Mouse (Mus musculus): ENCODE measurements around the gene Leng8. TPM values are rescaled to one million over a fixed set of nuclear protein-coding genes. Genes with fewer than 3 reads are reported as not detected.
A peak's percentile ranks its signal among the peaks of the same experiment; 100 is the strongest.

The Leng8 gene
- polyA plus RNA-seq, 1 experiment from 2014 or later = 23.4 TPM

- Histone ChIP-seq H3K27ac (ENCODE audit: low read length) (no peak overlapping the region), H3K9me3 (replicated peaks; ENCODE audit: control insufficient read depth, low read length) (no peaks in the 10 kb centered on the region), H3K9ac (ENCODE audit: low read depth, low read length) (no peak overlapping the region), H3K4me2 (ENCODE audit: low read depth, low read length) (no peak overlapping the region), H3K36me3 (ENCODE audit: control insufficient read depth, insufficient read depth) (peaks cover 86% of the 10 kb centered on the region), H3K4me1 (ENCODE audit: control insufficient read depth, low read depth, low read length) (peaks cover 25% of the 10 kb centered on the region), H3K4me3 (ENCODE audit: low read depth, low read length) (no peak overlapping the region), H3K27me3 (ENCODE audit: control insufficient read depth, insufficient read depth, low read depth, low read length) (no peaks in the 10 kb centered on the region)
- 93% methylated on average over 13 of the region's 13 CpGs for WGBS (ENCODE audit: insufficient replicate concordance)
- no peak for ATAC-seq (ENCODE audit: low read depth)
Observed at GRCm38 (mm10) chr7:4144046-4144445, 7.2 kb downstream of the Leng8 start.

- 89% methylated on average over 20 of the region's 20 CpGs for WGBS (ENCODE audit: insufficient replicate concordance)
- Histone ChIP-seq H3K27ac (ENCODE audit: low read length) (no peak overlapping the region), H3K9ac (ENCODE audit: low read depth, low read length) (no peak overlapping the region), H3K9me3 (replicated peaks; ENCODE audit: control insufficient read depth, low read length) (no peaks in the 10 kb centered on the region), H3K4me1 (ENCODE audit: control insufficient read depth, low read depth, low read length) (peaks cover 27% of the 10 kb centered on the region), H3K4me2 (ENCODE audit: low read depth, low read length) (no peak overlapping the region), H3K27me3 (ENCODE audit: control insufficient read depth, insufficient read depth, low read depth, low read length) (no peaks in the 10 kb centered on the region), H3K36me3 (ENCODE audit: control insufficient read depth, insufficient read depth) (peaks cover 77% of the 10 kb centered on the region), H3K4me3 (ENCODE audit: low read depth, low read length) (no peak overlapping the region)
- no peak for ATAC-seq (ENCODE audit: low read depth)
Observed at GRCm38 (mm10) chr7:4144766-4145551, 8.1 kb downstream of the Leng8 start.

- Histone ChIP-seq H3K27me3 (ENCODE audit: control insufficient read depth, insufficient read depth, low read depth, low read length) (no peaks in the 10 kb centered on the region), H3K9me3 (replicated peaks; ENCODE audit: control insufficient read depth, low read length) (no peaks in the 10 kb centered on the region), H3K9ac (ENCODE audit: low read depth, low read length) (no peak overlapping the region), H3K4me2 (ENCODE audit: low read depth, low read length) (no peak overlapping the region), H3K36me3 (ENCODE audit: control insufficient read depth, insufficient read depth) (peaks cover 70% of the 10 kb centered on the region), H3K27ac (ENCODE audit: low read length) (no peak overlapping the region), H3K4me1 (ENCODE audit: control insufficient read depth, low read depth, low read length) (peaks cover 34% of the 10 kb centered on the region), H3K4me3 (ENCODE audit: low read depth, low read length) (no peak overlapping the region)
- 67% methylated on average over 6 of the region's 6 CpGs for WGBS (ENCODE audit: insufficient replicate concordance)
- no peak for ATAC-seq (ENCODE audit: low read depth)
Observed at GRCm38 (mm10) chr7:4145552-4146190, 8.8 kb downstream of the Leng8 start.

GRCm38 (mm10) chr7:4146241-4147180 lies 9.7 kb downstream of the Leng8 start:
- Histone ChIP-seq H3K36me3 (ENCODE audit: control insufficient read depth, insufficient read depth) (peaks cover 61% of the 10 kb centered on the region), H3K4me1 (ENCODE audit: control insufficient read depth, low read depth, low read length) (peaks cover 42% of the 10 kb centered on the region), H3K9me3 (replicated peaks; ENCODE audit: control insufficient read depth, low read length) (no peaks in the 10 kb centered on the region), H3K9ac (ENCODE audit: low read depth, low read length) (no peak overlapping the region), H3K27ac (ENCODE audit: low read length) (no peak overlapping the region), H3K4me3 (ENCODE audit: low read depth, low read length) (no peak overlapping the region), H3K4me2 (ENCODE audit: low read depth, low read length) (no peak overlapping the region), H3K27me3 (ENCODE audit: control insufficient read depth, insufficient read depth, low read depth, low read length) (peaks cover 2% of the 10 kb centered on the region; the same call in 1 of the 2 replicates)
- ATAC-seq (ENCODE audit: low read depth) = no peak
- 81% methylated on average over 23 of the region's 23 CpGs for WGBS (ENCODE audit: insufficient replicate concordance)

- WGBS (ENCODE audit: insufficient replicate concordance) = 66% methylated on average over 20 of the region's 20 CpGs
- no peak for ATAC-seq (ENCODE audit: low read depth)
- no peak overlapping the region for H3K4me2 ChIP-seq (ENCODE audit: low read depth, low read length)
Observed at GRCm38 (mm10) chr7:4147371-4147770, 10.5 kb downstream of the Leng8 start.

GRCm38 (mm10) chr7:4147836-4148235 lies 11.0 kb downstream of the Leng8 start:
- Histone ChIP-seq H3K27me3 (ENCODE audit: control insufficient read depth, insufficient read depth, low read depth, low read length) (peaks cover 4% of the 10 kb centered on the region; the same call in 1 of the 2 replicates), H3K9ac (ENCODE audit: low read depth, low read length) (no peak overlapping the region), H3K4me2 (ENCODE audit: low read depth, low read length) (no peak overlapping the region), H3K9me3 (replicated peaks; ENCODE audit: control insufficient read depth, low read length) (no peaks in the 10 kb centered on the region), H3K27ac (ENCODE audit: low read length) (no peak overlapping the region), H3K4me3 (ENCODE audit: low read depth, low read length) (no peak overlapping the region), H3K36me3 (ENCODE audit: control insufficient read depth, insufficient read depth) (peaks cover 48% of the 10 kb centered on the region), H3K4me1 (ENCODE audit: control insufficient read depth, low read depth, low read length) (peaks cover 43% of the 10 kb centered on the region)
- WGBS (ENCODE audit: insufficient replicate concordance) = 80% methylated on average over 4 of the region's 4 CpGs
- no peak for ATAC-seq (ENCODE audit: low read depth)

More at GRCm38 (mm10) chr7:4147371-4147770, 10.5 kb downstream of the Leng8 start:
- no peak overlapping the region for H3K27ac ChIP-seq (ENCODE audit: low read length)
- no peak overlapping the region for H3K9ac ChIP-seq (ENCODE audit: low read depth, low read length)
- peaks cover 43% of the 10 kb centered on the region for H3K4me1 ChIP-seq (ENCODE audit: control insufficient read depth, low read depth, low read length)
- no peaks in the 10 kb centered on the region for H3K9me3 ChIP-seq (replicated peaks; ENCODE audit: control insufficient read depth, low read length)
- no peak overlapping the region for H3K4me3 ChIP-seq (ENCODE audit: low read depth, low read length)
- H3K36me3 ChIP-seq (ENCODE audit: control insufficient read depth, insufficient read depth) = peaks cover 53% of the 10 kb centered on the region
- peaks cover 4% of the 10 kb centered on the region; the same call in 1 of the 2 replicates for H3K27me3 ChIP-seq (ENCODE audit: control insufficient read depth, insufficient read depth, low read depth, low read length)

- H3K36me3 ChIP-seq (ENCODE audit: control insufficient read depth, insufficient read depth) = peaks cover 41% of the 10 kb centered on the region
- peak overlapping the region; percentile 97 for H3K4me2 ChIP-seq (ENCODE audit: low read depth, low read length)
- H3K4me1 ChIP-seq (ENCODE audit: control insufficient read depth, low read depth, low read length) = peaks cover 43% of the 10 kb centered on the region
- peak overlapping the region; percentile 88 for H3K9ac ChIP-seq (ENCODE audit: low read depth, low read length)
- ATAC-seq (ENCODE audit: low read depth) = no peak
- peak overlapping the region; percentile 97 for H3K27ac ChIP-seq (ENCODE audit: low read length)
- peak overlapping the region; percentile 88 for H3K4me3 ChIP-seq (ENCODE audit: low read depth, low read length)
- H3K9me3 ChIP-seq (replicated peaks; ENCODE audit: control insufficient read depth, low read length) = no peaks in the 10 kb centered on the region
- 35% methylated on average over 18 of the region's 18 CpGs for WGBS (ENCODE audit: insufficient replicate concordance)
- H3K27me3 ChIP-seq (ENCODE audit: control insufficient read depth, insufficient read depth, low read depth, low read length) = peaks cover 4% of the 10 kb centered on the region; the same call in 1 of the 2 replicates
Observed at GRCm38 (mm10) chr7:4148341-4149208, 11.7 kb downstream of the Leng8 start.

Measured in liver, embryonic 16.5 days (tissue).